Mouse (Mus musculus) adrenal gland, postnatal 10 days (tissue): ENCODE data around the gene Mink1. TPM values are rescaled to one million over a fixed set of nuclear protein-coding genes. Genes with fewer than 3 reads are reported as not detected.

Source experiments
- DNase-seq: peaks from one replicate; pipeline ENCODE4 v3.0.0; 2021; ENCODE audit warnings: mixed read lengths
- total RNA-seq, 2 experiments: library from RNA; stranded (reverse); gene quantifications; 2 replicates each; pipeline ENCODE4 v1.2.3; 2021

Gene Mink1
- total RNA-seq, 2 experiments from 2014 or later: 49.0 to 55.8 TPM

DNA sequence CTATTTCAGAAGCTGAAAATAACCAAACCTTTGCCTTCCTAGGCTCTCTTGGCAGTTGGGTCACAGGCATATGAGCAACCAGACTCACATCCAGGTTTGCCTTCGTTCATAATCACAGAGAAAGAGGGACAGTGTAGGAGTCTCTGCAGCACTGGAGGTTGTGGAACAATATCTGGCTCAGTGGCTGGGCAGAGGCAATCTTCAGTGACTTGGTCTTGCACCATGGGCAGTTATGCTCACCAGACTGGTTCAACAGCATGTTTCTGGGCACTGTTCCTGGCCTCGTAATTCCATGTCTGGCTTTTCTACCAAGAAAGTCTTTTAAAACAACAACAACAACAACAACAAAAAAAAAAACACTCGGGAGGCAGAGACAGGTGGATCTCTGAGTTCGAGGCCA is 72.9 kb downstream of the Mink1 start:
- DNase-seq: no peak

DNA sequence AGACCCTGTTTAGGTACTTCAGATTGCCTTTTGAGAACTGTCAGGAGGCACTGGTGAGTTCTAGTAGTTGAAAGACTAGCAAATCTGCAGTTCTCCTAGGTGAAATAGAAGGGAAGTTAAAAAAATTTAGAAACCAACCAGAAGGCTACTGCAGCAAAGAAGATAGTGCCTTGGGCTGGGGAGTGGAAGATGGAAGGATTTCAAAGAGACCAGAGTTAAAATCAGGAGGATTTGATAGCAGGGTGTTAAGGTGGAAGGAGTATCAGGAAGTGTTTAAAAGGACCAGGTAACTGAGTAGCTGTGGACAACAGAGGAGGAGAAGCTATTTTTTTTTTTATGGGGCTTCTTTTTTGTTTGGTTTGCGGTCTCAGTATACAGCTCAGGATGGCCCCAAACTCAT is 75.1 kb downstream of the Mink1 start:
- no peak for DNase-seq

DNA sequence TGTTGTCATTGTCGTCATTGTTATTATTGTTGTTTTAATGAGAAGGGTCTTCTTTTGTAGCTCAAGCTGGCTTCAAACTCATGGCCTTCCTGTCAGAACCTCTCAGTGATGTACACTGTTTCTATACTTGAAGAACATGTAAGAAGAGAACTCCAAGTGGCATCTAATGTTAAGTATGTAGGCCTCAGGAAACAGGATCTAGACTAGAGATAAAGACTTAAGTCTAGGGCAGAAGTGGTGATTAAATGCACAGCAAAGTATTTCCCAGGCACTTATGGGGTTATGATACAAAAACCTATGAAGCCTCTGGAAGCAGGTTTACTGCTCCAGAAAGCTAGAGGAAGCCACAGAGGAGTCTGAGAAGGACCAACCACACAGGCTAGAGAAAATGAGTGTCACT is 75.6 kb downstream of the Mink1 start:
- DNase-seq: no peak

DNA sequence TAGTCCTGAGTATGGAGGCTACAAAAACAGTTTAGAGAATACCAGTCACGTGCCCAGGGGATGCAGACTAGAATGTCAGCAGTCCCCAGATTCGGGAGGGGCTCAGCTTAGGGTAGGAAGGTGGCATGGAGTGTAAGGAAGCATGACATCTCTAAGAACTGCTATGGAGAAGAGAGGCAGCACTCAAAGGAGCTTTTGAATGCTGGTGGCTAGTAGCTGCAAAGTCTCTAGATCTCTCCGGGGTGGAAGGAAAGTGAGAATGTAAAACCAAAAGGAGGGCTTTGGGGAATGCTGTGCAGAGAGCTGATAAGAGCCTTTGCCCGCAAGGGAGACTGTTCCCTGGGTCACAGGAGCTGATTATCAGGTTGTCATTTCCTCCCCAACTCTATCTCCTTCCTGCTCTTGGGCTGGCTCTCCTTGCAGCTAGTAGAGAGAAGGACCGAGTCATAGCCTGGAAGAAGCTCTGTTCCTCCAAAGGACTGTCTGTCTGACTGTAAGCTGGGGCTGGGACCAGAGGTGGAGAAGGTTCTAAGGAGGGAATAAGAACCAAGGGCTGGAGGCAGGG is 76.1 kb downstream of the Mink1 start, which contains the start of gene Gp1ba:
Gp1ba (plus strand) TSS at position 409 of the 565 bp plus-strand sequence.
- no peak for DNase-seq

DNA sequence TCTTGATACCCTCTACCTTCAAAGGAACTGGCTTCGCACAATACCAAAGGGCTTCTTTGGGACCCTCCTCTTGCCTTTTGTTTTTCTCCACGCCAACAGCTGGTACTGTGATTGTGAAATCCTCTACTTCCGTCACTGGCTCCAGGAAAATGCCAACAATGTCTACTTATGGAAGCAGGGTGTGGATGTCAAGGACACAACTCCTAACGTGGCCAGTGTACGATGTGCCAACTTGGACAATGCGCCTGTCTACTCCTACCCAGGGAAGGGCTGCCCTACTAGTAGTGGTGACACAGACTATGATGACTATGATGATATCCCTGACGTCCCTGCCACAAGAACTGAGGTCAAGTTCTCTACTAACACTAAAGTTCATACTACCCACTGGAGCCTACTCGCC is 77.3 kb downstream of the Mink1 start:
- DNase-seq: no peak

DNA sequence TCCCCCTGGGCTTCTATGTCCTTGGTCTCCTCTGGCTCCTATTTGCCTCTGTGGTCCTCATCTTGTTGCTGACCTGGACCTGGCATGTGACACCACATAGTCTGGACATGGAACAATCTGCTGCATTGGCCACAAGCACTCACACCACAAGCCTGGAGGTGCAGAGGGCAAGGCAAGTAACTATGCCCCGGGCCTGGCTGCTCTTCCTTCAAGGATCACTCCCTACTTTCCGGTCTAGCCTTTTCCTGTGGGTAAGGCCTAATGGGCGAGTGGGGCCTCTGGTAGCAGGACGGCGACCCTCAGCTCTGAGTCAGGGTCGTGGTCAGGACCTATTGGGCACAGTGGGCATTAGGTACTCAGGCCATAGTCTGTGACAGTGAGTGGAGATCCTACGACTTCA is 78.6 kb downstream of the Mink1 start:
- DNase-seq: no peak

DNA sequence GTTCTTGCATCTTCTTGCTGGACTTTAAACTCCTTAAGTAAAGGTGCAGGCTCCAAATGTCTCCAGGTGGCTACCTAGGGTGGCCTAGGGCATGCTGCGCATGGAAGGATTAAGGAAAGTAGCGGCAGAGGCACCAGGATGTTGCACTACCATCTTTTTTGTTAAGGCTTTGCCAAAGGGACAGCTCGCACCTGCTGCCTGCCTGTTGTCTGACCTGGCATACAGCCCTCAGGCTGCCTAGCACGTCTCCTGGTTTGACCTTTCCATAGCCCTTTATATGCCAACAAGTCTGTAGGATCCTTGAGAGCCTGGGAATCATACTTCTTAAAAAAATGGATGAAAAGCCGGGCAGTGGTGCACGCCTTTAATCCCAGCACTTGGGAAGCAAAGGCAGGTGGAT is 80.4 kb downstream of the Mink1 start:
- no peak for DNase-seq

DNA sequence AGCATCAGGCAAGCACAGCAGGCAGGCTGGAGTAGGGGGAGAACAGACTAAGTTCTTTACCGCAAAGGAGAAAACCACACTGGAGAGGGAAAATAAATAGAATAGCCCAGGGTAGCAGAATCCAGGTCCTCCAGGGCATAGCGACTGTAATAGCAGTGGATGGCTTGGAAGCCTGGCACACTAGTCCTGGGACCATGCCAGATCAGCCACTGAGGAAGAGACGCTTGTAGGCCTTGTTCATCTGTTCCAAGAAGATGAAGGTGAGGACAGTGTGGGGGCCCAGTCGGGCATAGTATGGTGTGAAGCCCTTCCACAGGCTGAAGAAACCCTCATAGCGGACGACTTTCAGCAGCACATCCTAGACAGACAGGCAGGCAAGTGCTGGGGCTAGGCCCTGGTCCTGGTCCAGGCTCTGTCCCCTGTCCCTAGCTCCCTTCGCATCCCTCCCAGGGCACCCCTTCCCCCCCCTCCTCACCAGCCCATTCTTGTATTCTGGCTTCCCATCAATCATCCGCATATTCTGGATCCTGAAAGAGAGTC is 82.0 kb downstream of the Mink1 start:
- no peak for DNase-seq

DNA sequence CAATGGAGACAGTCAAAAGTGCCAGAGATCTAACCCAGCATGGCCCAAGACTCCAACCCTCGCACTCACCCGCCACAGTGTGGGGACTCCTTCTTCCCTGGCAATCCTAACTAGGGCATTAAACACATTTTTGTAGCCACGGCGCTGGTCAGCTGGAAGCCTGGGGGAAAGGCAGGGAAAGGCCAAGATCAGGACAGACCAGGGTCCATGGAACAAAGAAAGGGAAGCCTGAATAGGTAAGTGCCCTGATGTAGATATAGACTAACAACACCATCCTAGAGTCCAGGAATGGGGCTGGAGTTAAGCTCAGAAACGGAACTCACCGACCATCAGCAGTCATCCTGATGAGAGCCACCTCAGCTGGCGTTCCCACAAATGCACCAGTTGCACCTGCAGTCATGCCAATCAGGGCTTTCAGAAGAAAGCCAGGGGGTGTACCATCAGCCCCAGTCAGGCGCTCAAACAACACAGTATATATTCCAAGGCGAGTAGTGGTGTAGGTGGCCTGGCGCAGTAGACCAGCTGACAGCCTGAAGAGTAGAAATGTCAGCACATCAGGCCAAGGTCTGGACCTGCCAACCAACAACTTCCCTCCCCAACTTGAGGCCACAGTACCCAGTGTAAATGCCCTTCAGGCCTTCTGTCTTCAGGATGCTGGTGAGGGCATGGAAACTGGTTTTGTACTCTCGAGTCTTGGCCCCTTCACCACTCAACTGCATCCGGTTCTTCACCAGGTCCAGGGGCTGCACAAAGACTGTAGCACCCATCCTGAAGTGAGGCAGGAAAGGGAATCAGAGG is 83.0 kb downstream of the Mink1 start:
- DNase-seq: no peak

DNA sequence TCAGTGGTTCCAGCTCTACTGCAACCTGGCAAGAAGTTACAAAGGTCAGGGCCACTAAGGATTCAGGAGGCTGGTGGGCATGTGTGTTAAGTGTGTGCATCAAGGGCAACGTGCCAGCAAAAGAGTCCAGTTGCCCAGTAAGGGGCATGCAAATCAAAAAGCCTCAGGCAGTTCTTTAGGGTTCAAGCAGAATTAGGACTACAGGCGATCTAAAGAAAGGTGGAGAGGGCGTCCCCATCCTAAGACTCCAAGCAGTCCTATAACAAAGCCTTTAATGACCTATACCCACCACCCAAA is 83.5 kb downstream of the Mink1 start:
- DNase-seq: no peak

DNA sequence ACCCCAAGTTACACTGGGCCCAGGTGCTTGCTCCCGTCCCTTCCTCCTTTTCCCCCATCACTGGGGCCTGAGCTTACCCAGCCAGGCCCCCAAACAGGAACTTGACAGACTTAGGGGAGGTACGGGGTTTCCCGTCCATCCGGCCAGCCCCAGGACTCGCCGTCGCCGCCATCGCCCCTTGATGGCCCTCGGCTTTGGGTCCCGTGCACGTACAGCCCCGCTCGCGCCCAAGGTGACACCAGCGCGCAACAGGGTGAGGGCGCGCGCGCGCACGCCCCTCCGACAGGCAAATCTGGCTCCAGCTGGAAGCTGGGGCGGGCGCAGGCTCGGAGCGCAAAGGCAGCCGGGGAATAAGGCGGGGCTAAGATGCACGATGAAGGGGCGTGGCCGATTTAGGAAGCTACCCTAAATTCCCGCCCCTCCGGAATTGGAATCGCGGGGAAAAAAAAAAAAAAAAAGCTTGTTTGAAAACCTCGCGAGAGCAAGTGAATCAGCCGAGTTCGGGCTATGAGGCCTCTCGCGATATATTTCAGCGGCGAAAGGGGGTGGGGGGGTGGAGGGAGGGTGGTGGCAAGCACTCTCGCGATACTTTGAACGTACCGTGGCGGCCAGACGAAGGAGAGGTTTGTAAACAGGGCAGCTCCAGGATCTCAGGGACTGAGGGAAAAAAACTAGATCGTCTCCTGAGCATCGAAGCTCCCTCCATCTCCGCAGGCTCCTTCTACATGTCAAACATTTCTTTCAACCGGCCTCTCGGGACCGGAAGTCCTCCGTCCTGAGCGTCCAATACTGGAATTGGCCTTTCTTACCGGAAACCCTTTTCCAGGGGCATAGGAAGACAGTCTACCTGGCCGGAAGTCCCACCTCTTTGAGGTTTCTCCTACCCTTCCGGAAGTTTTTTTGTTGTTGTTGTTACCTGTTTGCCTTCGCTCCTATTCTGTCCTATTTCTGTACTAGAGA is 84.3 kb downstream of the Mink1 start, which contains the start of the genes Rnf167 and Slc25a11:
Rnf167 (plus strand) TSS at position 545 of the 960 bp plus-strand sequence.
Slc25a11 (minus strand) TSS at position 789 of the 960 bp plus-strand sequence.
- DNase-seq: peak; percentile 96

DNA sequence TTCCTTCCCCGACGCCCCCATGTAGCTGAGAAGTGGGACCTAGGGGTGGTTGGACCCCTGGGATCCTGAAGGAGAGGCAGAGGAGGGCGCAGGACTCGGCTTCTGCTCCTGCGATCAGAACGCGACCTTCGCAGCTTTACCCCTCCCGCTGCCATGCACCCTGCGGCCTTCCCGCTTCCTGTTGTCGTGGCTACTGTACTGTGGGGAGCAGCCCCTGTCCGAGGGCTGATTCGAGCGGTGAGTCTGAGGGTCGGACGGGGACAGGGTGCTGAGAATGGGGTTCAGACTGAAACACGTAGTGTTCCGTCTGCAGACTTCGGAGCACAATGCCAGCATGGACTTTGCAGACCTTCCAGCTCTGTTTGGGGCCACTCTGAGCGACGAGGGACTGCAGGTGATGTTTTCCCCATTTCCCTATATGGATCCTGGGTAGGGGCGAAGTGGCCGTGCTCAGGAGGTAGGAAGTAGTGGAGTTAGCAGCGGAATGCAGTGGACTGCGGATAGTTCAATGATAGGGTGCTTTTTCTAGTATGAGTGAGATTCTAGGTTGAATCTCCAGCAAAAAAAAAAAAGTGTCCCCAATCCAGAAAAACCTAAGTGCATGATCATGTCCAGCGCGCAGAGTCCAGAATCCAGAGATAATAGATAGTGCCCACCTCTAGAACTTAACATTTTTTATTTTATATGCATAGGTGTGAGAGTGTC is 85.2 kb downstream of the Mink1 start:
- peak; percentile 62 for DNase-seq

DNA sequence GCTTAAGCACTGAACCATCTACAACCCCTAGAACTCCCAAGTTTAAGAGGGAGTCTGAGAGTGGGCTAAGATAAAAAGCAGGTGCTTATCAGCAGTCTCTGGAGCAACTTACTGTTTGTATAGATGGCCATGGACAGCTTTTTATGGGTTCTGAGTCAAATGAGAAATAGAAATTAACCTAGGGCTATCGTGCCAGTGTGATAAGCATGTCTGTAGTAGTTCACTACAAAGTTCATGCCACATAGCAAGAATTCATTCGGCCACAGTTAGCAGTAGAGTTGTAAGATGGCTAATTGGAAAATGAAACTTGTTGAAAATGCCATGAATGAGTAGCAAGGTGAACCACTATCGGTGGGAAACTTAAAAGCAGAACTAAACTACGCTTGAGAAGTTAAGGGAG is 85.8 kb downstream of the Mink1 start:
- no peak for DNase-seq

DNA sequence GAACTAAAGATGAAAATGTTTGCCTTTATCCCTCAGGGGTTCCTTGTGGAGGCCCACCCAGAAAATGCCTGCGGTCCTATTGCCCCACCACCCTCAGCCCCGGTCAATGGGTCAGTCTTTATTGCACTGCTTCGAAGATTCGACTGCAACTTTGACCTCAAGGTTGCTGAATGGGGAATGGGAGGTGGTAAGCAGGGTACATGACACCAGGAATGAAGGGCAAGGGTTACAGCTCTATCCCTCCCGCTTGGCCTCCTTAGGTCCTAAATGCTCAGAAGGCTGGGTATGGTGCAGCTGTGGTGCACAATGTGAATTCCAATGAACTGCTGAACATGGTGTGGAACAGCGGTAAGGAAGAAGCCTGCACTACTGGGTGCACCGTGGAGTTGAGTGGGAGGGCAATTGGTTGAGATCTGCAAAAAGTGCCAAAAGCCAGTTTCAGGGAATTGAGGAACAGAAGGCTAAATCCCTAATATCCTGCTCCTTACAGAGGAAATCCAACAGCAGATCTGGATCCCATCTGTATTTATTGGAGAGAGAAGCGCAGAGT is 86.6 kb downstream of the Mink1 start:
- DNase-seq: no peak

DNA sequence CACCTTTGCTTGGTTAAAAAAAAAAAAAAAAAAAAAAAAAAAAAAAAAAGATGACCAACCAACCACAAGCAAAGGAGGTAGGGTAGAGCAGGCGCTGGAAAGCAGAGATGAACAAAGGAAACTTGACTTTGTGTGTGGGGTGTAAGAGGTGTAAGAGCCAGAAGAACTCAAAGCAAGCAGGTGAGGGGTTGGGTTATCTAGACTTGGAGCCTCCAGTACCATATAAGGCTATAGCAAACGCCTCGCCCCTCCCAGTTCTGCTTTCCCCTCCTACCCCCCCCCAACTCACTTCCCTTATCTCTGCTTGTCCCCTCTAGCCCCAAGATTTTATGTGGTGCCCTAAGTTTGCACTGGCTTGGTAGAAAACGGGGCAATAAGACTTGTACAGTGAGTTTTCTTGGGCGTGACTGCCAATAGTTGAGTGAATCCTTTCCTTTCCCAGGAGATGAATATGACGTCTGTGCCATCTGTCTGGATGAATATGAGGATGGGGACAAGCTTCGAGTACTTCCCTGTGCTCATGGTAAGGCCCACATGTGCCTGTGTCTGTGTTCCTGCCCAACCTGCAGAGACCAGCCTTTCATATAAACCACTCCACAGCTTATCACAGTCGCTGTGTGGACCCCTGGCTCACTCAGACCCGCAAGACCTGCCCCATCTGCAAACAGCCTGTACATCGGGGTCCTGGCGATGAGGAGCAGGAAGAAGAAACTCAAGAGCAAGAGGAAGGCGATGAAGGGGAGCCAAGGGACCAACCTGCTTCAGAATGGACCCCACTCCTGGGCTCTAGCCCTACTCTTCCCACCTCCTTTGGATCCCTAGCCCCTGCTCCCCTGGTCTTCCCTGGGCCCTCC is 87.9 kb downstream of the Mink1 start:
- no peak for DNase-seq

DNA sequence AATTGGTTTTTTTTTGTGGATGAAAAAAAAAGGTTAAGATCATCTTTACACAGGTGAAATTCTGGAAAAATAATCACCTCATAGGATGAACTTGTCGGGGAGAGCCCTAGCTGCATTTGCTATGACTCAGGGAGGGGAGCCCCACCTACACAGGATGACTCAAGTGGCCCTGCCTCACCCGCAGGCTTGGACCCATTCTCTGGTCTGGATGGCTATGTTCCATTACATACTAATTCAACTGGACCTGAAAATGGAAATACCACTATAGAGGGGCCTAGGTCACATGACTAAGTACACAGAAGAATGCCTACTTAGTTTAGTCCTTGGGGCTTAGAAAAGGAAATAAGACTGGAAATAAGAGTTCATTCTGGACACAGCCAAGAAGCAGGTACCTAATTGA is 88.7 kb downstream of the Mink1 start:
- peak; percentile 52 for DNase-seq

DNA sequence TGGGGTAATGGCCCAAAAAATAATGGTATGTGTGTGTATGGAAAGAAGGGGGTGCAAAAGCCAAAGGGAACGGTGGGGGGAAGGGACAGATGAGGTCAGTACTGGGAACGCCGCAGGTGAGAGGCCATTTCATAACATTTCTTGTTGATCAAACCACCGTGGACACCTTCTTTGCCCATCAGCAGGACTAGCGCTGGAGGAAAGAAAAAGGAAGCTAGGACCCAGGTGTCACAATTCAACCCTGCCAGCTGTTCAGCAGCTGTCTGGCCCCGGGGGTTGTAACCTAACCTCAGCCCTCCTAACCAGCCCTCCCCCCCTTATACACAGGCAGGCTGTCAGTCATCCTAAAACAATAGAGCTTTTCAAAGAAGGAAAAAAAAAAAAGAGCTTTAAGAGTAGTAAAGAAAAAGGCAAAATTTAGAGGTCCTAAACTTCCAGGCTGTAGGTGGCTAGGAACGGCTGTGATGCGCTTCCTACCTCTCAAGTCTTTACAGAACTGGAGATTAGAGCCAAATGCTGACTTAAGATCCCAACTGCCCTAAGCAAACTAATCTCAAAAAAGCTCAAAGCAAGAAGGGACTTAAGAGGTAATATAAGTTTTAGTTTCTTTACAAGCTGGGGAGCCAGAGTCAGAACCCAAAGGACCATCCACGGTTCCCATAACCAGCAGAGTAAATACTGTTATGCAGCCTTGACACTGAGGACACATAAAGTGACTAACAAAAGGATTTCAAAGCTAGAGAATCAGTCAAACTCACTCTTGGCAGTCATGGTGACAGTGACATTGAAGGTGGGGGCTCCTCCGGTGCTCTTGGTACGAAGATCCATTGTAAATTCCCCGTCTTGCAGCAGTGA is 89.6 kb downstream of the Mink1 start:
- no peak for DNase-seq

DNA sequence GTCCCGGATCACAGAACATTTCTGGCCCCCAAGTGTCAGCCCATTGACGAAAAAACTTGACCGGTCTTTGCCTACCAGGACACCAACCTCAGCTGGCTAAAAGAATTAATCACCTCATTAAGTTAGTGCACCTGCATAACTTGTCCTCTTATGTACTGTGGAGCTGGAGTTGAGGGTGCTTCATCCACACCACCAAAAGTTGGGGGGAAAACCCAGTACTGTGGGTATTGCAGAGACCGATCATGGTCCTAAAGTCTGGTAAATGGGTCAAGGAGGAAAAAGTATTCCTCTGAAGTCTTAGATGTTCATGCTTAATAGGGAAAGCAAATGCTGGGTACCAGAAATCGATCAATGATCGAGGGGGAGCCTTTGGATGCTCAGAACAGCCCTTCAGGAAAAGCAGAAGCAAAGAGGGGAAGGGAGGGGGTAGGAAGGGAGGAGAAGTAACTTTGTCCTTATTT is 90.2 kb downstream of the Mink1 start:
- DNase-seq: no peak
